Comparison of ENCODE assay signal across 15 mouse cellular contexts in the genomic region with DNA sequence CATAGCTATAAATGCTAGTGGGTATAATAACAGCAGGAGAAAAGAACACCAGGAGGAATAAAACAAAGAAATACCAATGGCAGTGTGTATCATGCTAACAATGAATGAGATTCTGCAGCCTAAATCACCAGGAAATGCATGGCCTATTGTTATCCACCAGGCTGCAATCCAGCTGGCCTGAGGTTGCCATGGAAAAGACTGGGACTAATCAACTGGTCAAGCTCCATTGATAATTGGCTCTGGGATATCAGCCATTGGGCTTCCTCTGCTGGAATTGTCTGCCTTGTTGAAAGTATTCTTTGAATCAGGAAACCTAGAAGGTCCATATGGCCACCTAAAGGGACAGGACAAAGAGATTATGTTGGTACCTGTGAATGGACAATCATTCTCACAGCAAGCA.
DNase-seq lines count a peak whose midpoint lies in the region; ATAC-seq lines count a peak whose summit lies in the region.
"Had no signal": no experiment of that assay in that cellular context is flagged by ENCODE, and none has a peak within 500 bp of the region (broad histone marks: within the 10 kb centered on the region; RNA-seq: fewer than 3 reads in every experiment).

No protein-coding gene starts in this region.

- H3K36me3 ChIP-seq in midbrain, embryonic 11.5 days (ENCODE audit: control insufficient read depth, insufficient read depth, low read length), result no peaks in the 10 kb centered on the region
- no peaks in the 10 kb centered on the region for H3K36me3 ChIP-seq in midbrain, embryonic 16.5 days (ENCODE audit: control insufficient read depth, insufficient read depth, low read length)
- H3K36me3 ChIP-seq in forebrain, embryonic 16.5 days (ENCODE audit: control insufficient read depth, insufficient read depth), result no peaks in the 10 kb centered on the region
- no peaks in the 10 kb centered on the region for H3K36me3 ChIP-seq in midbrain, embryonic 14.5 days (ENCODE audit: control insufficient read depth, insufficient read depth, low read length)
- H3K36me3 ChIP-seq: embryonic facial prominence, embryonic 12.5 days; heart, embryonic 10.5 days had no signal

- H3K27me3 ChIP-seq in midbrain, embryonic 11.5 days (ENCODE audit: control insufficient read depth, insufficient read depth, low read length), result no peaks in the 10 kb centered on the region
- H3K27me3 ChIP-seq in midbrain, embryonic 16.5 days (ENCODE audit: control insufficient read depth, insufficient read depth, low read depth, low read length), result no peaks in the 10 kb centered on the region
- no peaks in the 10 kb centered on the region for H3K27me3 ChIP-seq in forebrain, embryonic 16.5 days (replicated peaks; ENCODE audit: control insufficient read depth, insufficient read depth, low read length)
- no peaks in the 10 kb centered on the region for H3K27me3 ChIP-seq in midbrain, embryonic 14.5 days (ENCODE audit: control insufficient read depth, insufficient read depth, low read length)
- H3K27me3 ChIP-seq: embryonic facial prominence, embryonic 12.5 days had no signal

- no peaks in the 10 kb centered on the region for H3K9me3 ChIP-seq in midbrain, embryonic 11.5 days (ENCODE audit: control insufficient read depth, low read length)
- H3K9me3 ChIP-seq in midbrain, embryonic 16.5 days (replicated peaks; ENCODE audit: control insufficient read depth, low read length, poor library complexity, severe bottlenecking), result no peaks in the 10 kb centered on the region
- H3K9me3 ChIP-seq in forebrain, embryonic 16.5 days (ENCODE audit: control insufficient read depth, low read length), result no peaks in the 10 kb centered on the region
- H3K9me3 ChIP-seq in midbrain, embryonic 14.5 days (ENCODE audit: control insufficient read depth, low read length), result no peaks in the 10 kb centered on the region
- H3K9me3 ChIP-seq: embryonic facial prominence, embryonic 12.5 days; heart, embryonic 10.5 days had no signal

- no peak overlapping the region for H3K27ac ChIP-seq in midbrain, embryonic 11.5 days (ENCODE audit: low read depth, low read length)
- no peak overlapping the region for H3K27ac ChIP-seq in midbrain, embryonic 16.5 days (ENCODE audit: low read length)
- H3K27ac ChIP-seq in forebrain, embryonic 16.5 days (ENCODE audit: low read length), result no peak overlapping the region
- no peak overlapping the region for H3K27ac ChIP-seq in midbrain, embryonic 14.5 days (replicated peaks; ENCODE audit: low read depth, low read length)
- H3K27ac ChIP-seq: embryonic facial prominence, embryonic 12.5 days; heart, embryonic 10.5 days had no signal

- peak; percentile 91 for DNase-seq in midbrain, embryonic 11.5 days (ENCODE audit: low spot score, missing footprints)
- DNase-seq in midbrain, embryonic 14.5 days, result peak; percentile 48
- DNase-seq in frontal cortex, postnatal 36 days (ENCODE audit: low spot score in 2 of 2), result no peak
- no peak for DNase-seq in lung, postnatal 10 days
- no peak for DNase-seq in layer of hippocampus, adult 8-10 months (ENCODE audit: low spot score in 2 of 2)
- DNase-seq: adrenal gland, adult 2 months; kidney, postnatal 4 days; lung, postnatal 14 days; right cerebral cortex, adult 18-20 months; thymus, adult 2 months had no signal

- no peak overlapping the region for H3K9ac ChIP-seq in midbrain, embryonic 11.5 days (ENCODE audit: low read length)
- no peak overlapping the region for H3K9ac ChIP-seq in midbrain, embryonic 16.5 days (ENCODE audit: low read depth, low read length)
- H3K9ac ChIP-seq in forebrain, embryonic 16.5 days (replicated peaks; ENCODE audit: low read depth, low read length), result no peak overlapping the region
- H3K9ac ChIP-seq in midbrain, embryonic 14.5 days (replicated peaks; ENCODE audit: low read length), result no peak overlapping the region
- H3K9ac ChIP-seq: embryonic facial prominence, embryonic 12.5 days had no signal

- H3K4me1 ChIP-seq in midbrain, embryonic 11.5 days (ENCODE audit: control insufficient read depth, insufficient read depth, low read length), result peaks cover 6% of the 10 kb centered on the region; the same call in 1 of the 2 replicates
- H3K4me1 ChIP-seq in midbrain, embryonic 16.5 days (ENCODE audit: control insufficient read depth, insufficient read depth, low read length), result no peaks in the 10 kb centered on the region
- H3K4me1 ChIP-seq in forebrain, embryonic 16.5 days (replicated peaks; ENCODE audit: control insufficient read depth, insufficient read depth, low read length), result no peaks in the 10 kb centered on the region
- 0 out of 2 replicates have a peak, but pooled peaks cover 8% of the 10 kb centered on the region for H3K4me1 ChIP-seq in midbrain, embryonic 14.5 days (ENCODE audit: control insufficient read depth, insufficient read depth, low read length)
- H3K4me1 ChIP-seq: heart, embryonic 10.5 days had no signal

- no peak overlapping the region for H3K4me2 ChIP-seq in midbrain, embryonic 11.5 days
- no peak overlapping the region for H3K4me2 ChIP-seq in midbrain, embryonic 16.5 days (ENCODE audit: low read length)
- no peak overlapping the region for H3K4me2 ChIP-seq in forebrain, embryonic 16.5 days (ENCODE audit: low read length)
- H3K4me2 ChIP-seq in midbrain, embryonic 14.5 days (ENCODE audit: low read length), result no peak overlapping the region
- H3K4me2 ChIP-seq: embryonic facial prominence, embryonic 12.5 days; liver, embryonic 11.5 days had no signal

- peak; percentile 93 for ATAC-seq in midbrain, embryonic 11.5 days (ENCODE audit: low FRiP score)
- no peak for ATAC-seq in midbrain, embryonic 16.5 days
- ATAC-seq in forebrain, embryonic 16.5 days, result peak; percentile 59; the same call in 1 of the 2 replicates
- no peak; the same call in 1 of the 2 replicates for ATAC-seq in midbrain, embryonic 14.5 days (ENCODE audit: low FRiP score, low TSS enrichment)

- no peak overlapping the region for H3K4me3 ChIP-seq in midbrain, embryonic 11.5 days (ENCODE audit: low read depth, low read length)
- no peak overlapping the region for H3K4me3 ChIP-seq in midbrain, embryonic 16.5 days (ENCODE audit: low read depth, low read length)
- H3K4me3 ChIP-seq in forebrain, embryonic 16.5 days (replicated peaks; ENCODE audit: low read length), result no peak overlapping the region
- no peak overlapping the region for H3K4me3 ChIP-seq in midbrain, embryonic 14.5 days (replicated peaks; ENCODE audit: low read depth, low read length)
- H3K4me3 ChIP-seq: embryonic facial prominence, embryonic 12.5 days; heart, embryonic 10.5 days had no signal

Comparison
In these comparisons a context has a peak if more than half of its experiments do, and no peak if none do; other contexts are left out.
1. ATAC-seq: peak in midbrain, embryonic 11.5 days (single experiment) and forebrain, embryonic 16.5 days (single experiment); none in midbrain, embryonic 16.5 days (single experiment) and midbrain, embryonic 14.5 days (single experiment).
2. DNase-seq: peak in midbrain, embryonic 11.5 days (single experiment) and midbrain, embryonic 14.5 days (single experiment); none in frontal cortex, postnatal 36 days (0 of 2), lung, postnatal 10 days (single experiment) and layer of hippocampus, adult 8-10 months (0 of 2).